Mouse (Mus musculus): Measurements from ENCODE around the gene Klhl31. TPM values are rescaled to one million over a fixed set of nuclear protein-coding genes. Genes with fewer than 3 reads are reported as not detected.
A peak's percentile ranks its signal among the peaks of the same experiment; 100 is the strongest.

Klhl31 gene
- polyA plus RNA-seq, 1 experiment from 2014 or later = 0.92 TPM

GRCm38 (mm10) chr9:77620482-77620881 is 15.8 kb upstream of the Klhl31 start:
- Histone ChIP-seq H3K27ac (ENCODE audit: low read length) (no peak overlapping the region), H3K9me3 (ENCODE audit: low read length) (peaks cover 6% of the 10 kb centered on the region; the same call in 1 of the 2 replicates), H3K9ac (replicated peaks; ENCODE audit: low read length) (no peak overlapping the region), H3K27me3 (ENCODE audit: insufficient read depth, low read length) (no peaks in the 10 kb centered on the region), H3K36me3 (ENCODE audit: insufficient read depth, low read length) (no peaks in the 10 kb centered on the region), H3K4me3 (ENCODE audit: low read length) (no peak overlapping the region), H3K4me2 (replicated peaks; ENCODE audit: low read depth, low read length) (no peak overlapping the region), H3K4me1 (ENCODE audit: insufficient read depth, low read length) (peaks cover 7% of the 10 kb centered on the region; the same call in 1 of the 2 replicates)
- 60% methylated on average over 2 of the region's 2 CpGs for WGBS
- ATAC-seq (ENCODE audit: low FRiP score, low TSS enrichment) = no peak

GRCm38 (mm10) chr9:77622874-77623273 is 13.4 kb upstream of the Klhl31 start:
- Histone ChIP-seq H3K4me2 (replicated peaks; ENCODE audit: low read depth, low read length) (no peak overlapping the region), H3K4me1 (ENCODE audit: insufficient read depth, low read length) (peaks cover 7% of the 10 kb centered on the region; the same call in 1 of the 2 replicates), H3K27me3 (ENCODE audit: insufficient read depth, low read length) (no peaks in the 10 kb centered on the region), H3K36me3 (ENCODE audit: insufficient read depth, low read length) (no peaks in the 10 kb centered on the region), H3K9me3 (ENCODE audit: low read length) (peaks cover 6% of the 10 kb centered on the region; the same call in 1 of the 2 replicates), H3K27ac (ENCODE audit: low read length) (no peak overlapping the region), H3K9ac (replicated peaks; ENCODE audit: low read length) (no peak overlapping the region), H3K4me3 (ENCODE audit: low read length) (no peak overlapping the region)
- ATAC-seq (ENCODE audit: low FRiP score, low TSS enrichment) = peak; percentile 39; the same call in 1 of the 2 replicates
- WGBS = 43% methylated on average over 1 of the region's 1 CpGs

- H3K27ac ChIP-seq (ENCODE audit: low read length) = no peak overlapping the region
- no peak for ATAC-seq (ENCODE audit: low FRiP score, low TSS enrichment)
Observed at GRCm38 (mm10) chr9:77623318-77624050, 12.8 kb upstream of the Klhl31 start.

GRCm38 (mm10) chr9:77624171-77624570 is 12.1 kb upstream of the Klhl31 start:
- H3K36me3 ChIP-seq (ENCODE audit: insufficient read depth, low read length) = no peaks in the 10 kb centered on the region
- H3K4me1 ChIP-seq (ENCODE audit: insufficient read depth, low read length) = peaks cover 11% of the 10 kb centered on the region
- H3K27ac ChIP-seq (ENCODE audit: low read length) = no peak overlapping the region
- peaks cover 6% of the 10 kb centered on the region; the same call in 1 of the 2 replicates for H3K9me3 ChIP-seq (ENCODE audit: low read length)
- H3K4me2 ChIP-seq (replicated peaks; ENCODE audit: low read depth, low read length) = no peak overlapping the region
- H3K27me3 ChIP-seq (ENCODE audit: insufficient read depth, low read length) = no peaks in the 10 kb centered on the region
- no peak for ATAC-seq (ENCODE audit: low FRiP score, low TSS enrichment)
- no peak overlapping the region for H3K9ac ChIP-seq (replicated peaks; ENCODE audit: low read length)
- H3K4me3 ChIP-seq (ENCODE audit: low read length) = no peak overlapping the region
- WGBS = 87% methylated on average over 5 of the region's 5 CpGs

More at GRCm38 (mm10) chr9:77623318-77624050, 12.8 kb upstream of the Klhl31 start:
- H3K9ac ChIP-seq (replicated peaks; ENCODE audit: low read length) = no peak overlapping the region
- no peaks in the 10 kb centered on the region for H3K27me3 ChIP-seq (ENCODE audit: insufficient read depth, low read length)
- peaks cover 6% of the 10 kb centered on the region; the same call in 1 of the 2 replicates for H3K9me3 ChIP-seq (ENCODE audit: low read length)
- H3K4me3 ChIP-seq (ENCODE audit: low read length) = no peak overlapping the region
- no peaks in the 10 kb centered on the region for H3K36me3 ChIP-seq (ENCODE audit: insufficient read depth, low read length)
- H3K4me1 ChIP-seq (ENCODE audit: insufficient read depth, low read length) = peaks cover 7% of the 10 kb centered on the region; the same call in 1 of the 2 replicates
- H3K4me2 ChIP-seq (replicated peaks; ENCODE audit: low read depth, low read length) = no peak overlapping the region
- WGBS = 83% methylated on average over 6 of the region's 6 CpGs

- no peaks in the 10 kb centered on the region for H3K27me3 ChIP-seq (ENCODE audit: insufficient read depth, low read length)
- no peak for ATAC-seq (ENCODE audit: low FRiP score, low TSS enrichment)
- H3K27ac ChIP-seq (ENCODE audit: low read length) = no peak overlapping the region
- H3K4me2 ChIP-seq (replicated peaks; ENCODE audit: low read depth, low read length) = no peak overlapping the region
- 72% methylated on average over 10 of the region's 10 CpGs for WGBS
- H3K9me3 ChIP-seq (ENCODE audit: low read length) = 0 out of 2 replicates have a peak, but pooled peaks cover 2% of the 10 kb centered on the region
- H3K4me3 ChIP-seq (ENCODE audit: low read length) = no peak overlapping the region
- H3K4me1 ChIP-seq (ENCODE audit: insufficient read depth, low read length) = peaks cover 4% of the 10 kb centered on the region; the same call in 1 of the 2 replicates
- no peaks in the 10 kb centered on the region for H3K36me3 ChIP-seq (ENCODE audit: insufficient read depth, low read length)
- H3K9ac ChIP-seq (replicated peaks; ENCODE audit: low read length) = no peak overlapping the region
Observed at GRCm38 (mm10) chr9:77628676-77629075, 7.6 kb upstream of the Klhl31 start.

- 53% methylated on average over 5 of the region's 5 CpGs for WGBS
Observed at GRCm38 (mm10) chr9:77629708-77630107, 6.6 kb upstream of the Klhl31 start.

GRCm38 (mm10) chr9:77630764-77631163 is 5.5 kb upstream of the Klhl31 start:
- Histone ChIP-seq H3K27me3 (ENCODE audit: insufficient read depth, low read length) (no peaks in the 10 kb centered on the region), H3K9ac (replicated peaks; ENCODE audit: low read length) (no peak overlapping the region), H3K27ac (ENCODE audit: low read length) (no peak overlapping the region), H3K4me3 (ENCODE audit: low read length) (no peak overlapping the region), H3K36me3 (ENCODE audit: insufficient read depth, low read length) (no peaks in the 10 kb centered on the region), H3K4me2 (replicated peaks; ENCODE audit: low read depth, low read length) (no peak overlapping the region), H3K4me1 (ENCODE audit: insufficient read depth, low read length) (peaks cover 4% of the 10 kb centered on the region; the same call in 1 of the 2 replicates), H3K9me3 (ENCODE audit: low read length) (no peaks in the 10 kb centered on the region)
- WGBS = 86% methylated on average over 7 of the region's 7 CpGs
- ATAC-seq (ENCODE audit: low FRiP score, low TSS enrichment) = no peak

More at GRCm38 (mm10) chr9:77629708-77630107, 6.6 kb upstream of the Klhl31 start:
- 0 out of 2 replicates have a peak, but pooled peaks cover 2% of the 10 kb centered on the region for H3K9me3 ChIP-seq (ENCODE audit: low read length)
- H3K27me3 ChIP-seq (ENCODE audit: insufficient read depth, low read length) = no peaks in the 10 kb centered on the region
- no peak overlapping the region for H3K27ac ChIP-seq (ENCODE audit: low read length)
- H3K4me2 ChIP-seq (replicated peaks; ENCODE audit: low read depth, low read length) = no peak overlapping the region
- H3K36me3 ChIP-seq (ENCODE audit: insufficient read depth, low read length) = no peaks in the 10 kb centered on the region
- no peak for ATAC-seq (ENCODE audit: low FRiP score, low TSS enrichment)
- H3K9ac ChIP-seq (replicated peaks; ENCODE audit: low read length) = no peak overlapping the region
- no peak overlapping the region for H3K4me3 ChIP-seq (ENCODE audit: low read length)
- peaks cover 4% of the 10 kb centered on the region; the same call in 1 of the 2 replicates for H3K4me1 ChIP-seq (ENCODE audit: insufficient read depth, low read length)

DNA sequence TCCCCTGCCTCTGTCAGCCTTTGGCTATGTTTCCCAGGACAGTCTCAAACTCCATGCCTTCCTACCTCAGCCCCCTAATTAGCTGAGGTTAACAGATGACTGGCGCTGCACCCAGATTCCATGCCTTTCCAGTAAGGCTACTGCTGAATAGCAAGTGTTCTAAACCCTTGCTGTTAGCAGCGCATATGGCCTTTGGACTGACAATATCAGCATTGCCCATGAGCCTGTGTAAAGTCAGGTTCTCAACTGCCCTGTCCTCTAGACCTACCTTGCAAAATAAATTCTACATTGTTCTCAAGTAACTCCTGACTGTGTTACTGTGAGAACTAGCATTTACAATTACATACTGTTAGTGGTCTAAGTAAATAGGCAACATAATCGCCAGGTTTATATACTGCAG is 3.9 kb upstream of the Klhl31 start:
- Histone ChIP-seq H3K4me2 (replicated peaks; ENCODE audit: low read depth, low read length) (no peak overlapping the region), H3K4me1 (ENCODE audit: insufficient read depth, low read length) (peaks cover 8% of the 10 kb centered on the region; the same call in 1 of the 2 replicates), H3K27me3 (ENCODE audit: insufficient read depth, low read length) (no peaks in the 10 kb centered on the region), H3K27ac (ENCODE audit: low read length) (no peak overlapping the region), H3K9me3 (ENCODE audit: low read length) (no peaks in the 10 kb centered on the region), H3K36me3 (ENCODE audit: insufficient read depth, low read length) (no peaks in the 10 kb centered on the region), H3K4me3 (ENCODE audit: low read length) (no peak overlapping the region), H3K9ac (replicated peaks; ENCODE audit: low read length) (no peak overlapping the region)
- 87% methylated on average over 3 of the region's 3 CpGs for WGBS
- no peak for ATAC-seq (ENCODE audit: low FRiP score, low TSS enrichment)

DNA sequence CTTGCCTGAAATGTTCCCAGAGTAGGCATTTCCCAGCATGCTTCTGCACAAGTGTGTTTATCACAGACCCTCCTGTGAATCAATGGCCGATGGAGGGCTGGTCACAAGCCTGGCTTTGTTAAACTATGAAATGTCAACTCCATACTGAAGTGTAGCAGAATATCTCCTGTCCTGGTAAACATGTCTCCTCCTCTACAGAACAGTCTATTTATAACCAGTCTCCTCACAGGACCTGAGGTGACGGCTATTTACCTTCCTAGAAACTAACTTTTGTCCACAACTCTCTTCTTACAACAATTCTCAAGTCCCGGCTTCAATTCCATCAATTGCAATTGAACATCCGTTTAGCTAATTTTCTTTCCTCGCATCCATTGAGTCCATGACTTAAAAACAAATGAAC is 297 bp upstream of the Klhl31 start:
- ATAC-seq (ENCODE audit: low FRiP score, low TSS enrichment) = no peak
- Histone ChIP-seq H3K9me3 (ENCODE audit: low read length) (no peaks in the 10 kb centered on the region), H3K36me3 (ENCODE audit: insufficient read depth, low read length) (no peaks in the 10 kb centered on the region), H3K4me2 (replicated peaks; ENCODE audit: low read depth, low read length) (no peak overlapping the region), H3K9ac (replicated peaks; ENCODE audit: low read length) (no peak overlapping the region), H3K27ac (ENCODE audit: low read length) (no peak overlapping the region), H3K4me1 (ENCODE audit: insufficient read depth, low read length) (peaks cover 4% of the 10 kb centered on the region; the same call in 1 of the 2 replicates), H3K4me3 (ENCODE audit: low read length) (no peak overlapping the region), H3K27me3 (ENCODE audit: insufficient read depth, low read length) (no peaks in the 10 kb centered on the region)
- 85% methylated on average over 5 of the region's 5 CpGs for WGBS

DNA sequence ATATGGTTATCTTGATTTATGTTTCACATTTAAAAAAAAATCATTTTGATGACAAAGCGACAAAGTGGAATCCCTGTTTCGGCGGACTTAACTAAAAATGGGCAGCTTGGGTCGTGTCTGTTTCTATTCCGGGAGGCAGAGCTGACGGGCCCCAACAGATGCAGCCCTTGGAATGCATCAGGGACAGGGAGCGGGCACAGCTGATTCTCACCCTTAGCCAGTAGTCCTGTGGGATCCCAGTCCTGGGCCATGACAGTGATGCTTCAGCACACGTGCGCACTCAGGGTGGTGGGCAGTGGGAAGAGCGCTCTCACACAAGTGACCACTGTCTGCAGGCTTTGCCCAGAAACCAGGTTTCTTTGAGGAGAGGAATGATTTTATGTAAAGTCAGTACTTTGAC is 1.1 kb downstream of the Klhl31 start:
- Histone ChIP-seq H3K27me3 (ENCODE audit: insufficient read depth, low read length) (no peaks in the 10 kb centered on the region), H3K36me3 (ENCODE audit: insufficient read depth, low read length) (no peaks in the 10 kb centered on the region), H3K9me3 (ENCODE audit: low read length) (no peaks in the 10 kb centered on the region), H3K4me2 (replicated peaks; ENCODE audit: low read depth, low read length) (no peak overlapping the region), H3K27ac (ENCODE audit: low read length) (no peak overlapping the region), H3K4me1 (ENCODE audit: insufficient read depth, low read length) (peaks cover 4% of the 10 kb centered on the region; the same call in 1 of the 2 replicates), H3K4me3 (ENCODE audit: low read length) (no peak overlapping the region), H3K9ac (replicated peaks; ENCODE audit: low read length) (no peak overlapping the region)
- 84% methylated on average over 10 of the region's 10 CpGs for WGBS
- no peak for ATAC-seq (ENCODE audit: low FRiP score, low TSS enrichment)

All from kidney, embryonic 16.5 days (tissue).